Mouse (Mus musculus) forebrain, embryonic 15.5 days (tissue): Measurements from ENCODE around the gene Ccm2. TPM values are rescaled to one million over a fixed set of nuclear protein-coding genes. Genes with fewer than 3 reads are reported as not detected.

ENCODE experiments used
- ATAC-seq: fragments of 200-750 bp; cut with Nextera tagmentation; replicated peaks from 2 replicates; pipeline ENCODE4 v1.8.0; 2017; ENCODE audit warnings: mild to moderate bottlenecking, moderate TSS enrichment, moderate library complexity
- H3K27ac ChIP-seq: fragments of 300-500 bp; sonication (generic); replicated peaks from 2 replicates; pipeline ENCODE4 v1.5.1; 2015; ENCODE audit warnings: mild to moderate bottlenecking, inconsistent platforms
- H3K27me3 ChIP-seq: fragments of 300-500 bp; sonication (generic); 2 replicates; pipeline ENCODE4 v1.6.1; 2015; ENCODE audit warnings: inconsistent platforms
- H3K36me3 ChIP-seq: fragments of 300-500 bp; sonication (generic); 2 replicates; pipeline ENCODE4 v1.6.1; 2015; ENCODE audit warnings: mild to moderate bottlenecking, inconsistent platforms
- H3K4me1 ChIP-seq: fragments of 300-500 bp; sonication (generic); 2 replicates; pipeline ENCODE4 v1.6.1; 2015; ENCODE audit warnings: inconsistent platforms
- H3K4me2 ChIP-seq: fragments of 300-500 bp; sonication (generic); replicated peaks from 2 replicates; pipeline ENCODE4 v1.6.1; 2015; ENCODE audit warnings: mild to moderate bottlenecking, inconsistent platforms
- H3K4me3 ChIP-seq: fragments of 300-500 bp; sonication (generic); 2 replicates; pipeline ENCODE4 v1.5.1; 2015; ENCODE audit warnings: mild to moderate bottlenecking, inconsistent platforms
- H3K9ac ChIP-seq: fragments of 300-500 bp; sonication (generic); replicated peaks from 2 replicates; pipeline ENCODE4 v1.6.1; 2015; ENCODE audit warnings: mild to moderate bottlenecking, inconsistent platforms
- H3K9me3 ChIP-seq: fragments of 300-500 bp; sonication (generic); 2 replicates; pipeline ENCODE4 v1.6.1; 2016; ENCODE audit warnings: inconsistent platforms
- WGBS: fragments of 180-500 bp; shearing (Covaris S2); methylation state at CpG from one replicate; pipeline ENCODE4 v1.1.7; 2015; ENCODE audit warnings: mixed read lengths; 5-methylcytosine and 5-hydroxymethylcytosine counted together
- polyA plus RNA-seq: library from polyadenylated mRNA; unstranded; fragments of >200 nt; fragmentation: Nextera tagmentation; extraction: Ambion mirVana; gene quantifications from 2 replicates; pipeline ENCODE4 v1.2.1, GENCODE M21; 2015

The Ccm2 gene
- polyA plus RNA-seq, 1 experiment from 2014 or later, result 104 TPM

DNA sequence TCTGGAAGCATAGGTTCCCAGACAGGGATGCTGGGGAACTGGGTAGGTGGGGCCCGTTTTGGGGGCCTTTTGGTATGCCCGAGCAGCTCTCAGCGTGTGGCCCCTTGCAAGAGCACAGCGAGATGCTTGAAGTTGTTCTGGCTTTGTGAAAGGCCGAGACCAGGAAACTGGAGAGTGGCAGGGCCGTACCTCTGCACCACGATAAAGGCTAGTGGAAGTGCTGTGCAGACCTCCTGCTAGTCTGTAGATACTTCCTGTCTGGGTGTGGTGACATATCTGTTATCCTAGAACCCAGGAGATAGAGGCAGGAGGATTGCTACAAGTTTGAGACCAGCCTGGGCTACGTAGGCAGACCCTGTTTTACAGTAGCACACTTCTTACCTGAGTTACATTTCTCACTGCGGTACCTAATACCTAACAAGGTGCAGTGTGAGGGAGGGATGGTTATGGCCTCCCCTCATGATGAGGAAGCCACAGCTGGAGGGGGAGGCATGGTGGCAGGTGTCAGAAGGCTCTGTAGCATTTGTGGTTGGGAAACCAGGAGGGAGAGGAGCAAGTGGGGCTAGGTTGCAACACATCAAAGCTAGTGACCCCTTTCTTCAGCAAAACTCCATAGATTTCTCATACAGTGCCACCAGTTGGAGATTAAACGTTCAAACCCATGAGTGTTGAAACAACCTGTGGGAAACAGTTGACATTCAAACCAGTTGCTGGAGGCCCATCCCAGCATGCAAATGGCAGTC, 44.4 kb downstream of the Ccm2 start:
- no peak overlapping the region for H3K9ac ChIP-seq
- no peaks in the 10 kb centered on the region for H3K9me3 ChIP-seq
- no peak overlapping the region for H3K4me2 ChIP-seq
- 86% methylated on average over 10 of the region's 10 CpGs for WGBS
- no peak overlapping the region for H3K4me3 ChIP-seq
- H3K36me3 ChIP-seq, result peaks cover 63% of the 10 kb centered on the region
- no peaks in the 10 kb centered on the region for H3K4me1 ChIP-seq
- H3K27me3 ChIP-seq, result no peaks in the 10 kb centered on the region
- no peak overlapping the region for H3K27ac ChIP-seq
- no peak for ATAC-seq

GRCm38 (mm10) chr11:6593406-6593805, 46.7 kb downstream of the Ccm2 start:
- ATAC-seq, result no peak
- 78% methylated on average over 11 of the region's 11 CpGs for WGBS
- no peaks in the 10 kb centered on the region for H3K27me3 ChIP-seq

GRCm38 (mm10) chr11:6594845-6595244, 48.2 kb downstream of the Ccm2 start:
- H3K4me3 ChIP-seq, result no peak overlapping the region
- whole genome bisulfite sequencing, result 86% methylated on average over 6 of the region's 6 CpGs
- no peak for ATAC-seq
- no peak overlapping the region for H3K27ac ChIP-seq
- no peak overlapping the region for H3K4me2 ChIP-seq
- peaks cover 19% of the 10 kb centered on the region for H3K4me1 ChIP-seq
- peaks cover 68% of the 10 kb centered on the region for H3K36me3 ChIP-seq
- H3K9me3 ChIP-seq, result no peaks in the 10 kb centered on the region
- H3K9ac ChIP-seq, result no peak overlapping the region
- no peaks in the 10 kb centered on the region for H3K27me3 ChIP-seq

More at GRCm38 (mm10) chr11:6593406-6593805, 46.7 kb downstream of the Ccm2 start:
- no peak overlapping the region for H3K9ac ChIP-seq
- no peak overlapping the region for H3K4me3 ChIP-seq
- H3K4me1 ChIP-seq, result peaks cover 6% of the 10 kb centered on the region; the same call in 1 of the 2 replicates
- peaks cover 76% of the 10 kb centered on the region for H3K36me3 ChIP-seq
- no peak overlapping the region for H3K27ac ChIP-seq
- H3K4me2 ChIP-seq, result no peak overlapping the region
- H3K9me3 ChIP-seq, result no peaks in the 10 kb centered on the region

DNA sequence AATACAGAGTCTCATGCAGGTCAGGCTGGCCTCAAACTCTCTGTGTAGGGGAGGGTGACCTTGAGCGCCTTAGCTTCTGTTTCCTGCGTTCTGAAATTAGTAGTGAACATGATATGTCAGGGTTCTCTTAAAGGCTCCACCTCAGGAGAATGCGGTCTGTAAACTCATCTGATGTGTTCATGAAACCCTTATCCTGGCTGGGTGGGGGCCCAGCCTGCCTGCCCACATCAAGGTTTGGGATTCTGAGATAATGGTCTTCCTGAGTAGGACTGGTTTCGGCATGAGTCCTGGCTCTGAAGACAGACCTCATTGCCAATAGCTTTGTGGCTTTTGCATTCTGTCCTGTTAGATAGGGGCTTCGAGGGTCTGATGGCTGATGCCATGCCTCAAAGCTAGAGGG, 48.7 kb downstream of the Ccm2 start:
- peaks cover 64% of the 10 kb centered on the region for H3K36me3 ChIP-seq

DNA sequence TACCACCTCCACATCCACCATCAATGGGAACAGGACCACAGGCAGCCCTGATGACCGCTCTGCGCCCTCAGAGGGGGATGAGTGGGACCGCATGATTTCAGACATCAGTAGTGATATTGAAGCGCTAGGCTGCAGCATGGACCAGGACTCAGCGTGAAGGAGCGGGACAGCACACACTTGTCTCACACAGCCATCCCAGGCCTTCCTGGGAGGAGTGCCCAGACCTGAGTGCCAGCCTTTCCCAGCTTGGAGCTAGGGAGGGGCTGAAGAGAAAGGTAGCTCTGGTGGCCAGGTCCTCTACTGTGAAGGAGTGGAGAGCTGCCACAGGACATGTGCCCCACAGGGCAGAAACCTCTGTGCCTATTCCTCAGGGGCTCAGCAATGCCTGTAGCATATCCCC, 49.5 kb downstream of the Ccm2 start:
- 97% methylated on average over 6 of the region's 6 CpGs for WGBS
- H3K27me3 ChIP-seq, result no peaks in the 10 kb centered on the region
- H3K4me2 ChIP-seq, result no peak overlapping the region
- H3K4me1 ChIP-seq, result peaks cover 26% of the 10 kb centered on the region
- H3K4me3 ChIP-seq, result no peak overlapping the region
- no peak overlapping the region for H3K9ac ChIP-seq
- ATAC-seq, result no peak
- no peaks in the 10 kb centered on the region for H3K9me3 ChIP-seq
- H3K36me3 ChIP-seq, result peaks cover 65% of the 10 kb centered on the region
- no peak overlapping the region for H3K27ac ChIP-seq

More for the DNA sequence above, 48.7 kb downstream of the Ccm2 start:
- no peak for ATAC-seq
- Histone ChIP-seq H3K4me3 (no peak overlapping the region), H3K9ac (no peak overlapping the region), H3K4me1 (peaks cover 24% of the 10 kb centered on the region), H3K9me3 (no peaks in the 10 kb centered on the region), H3K27me3 (no peaks in the 10 kb centered on the region), H3K4me2 (no peak overlapping the region), H3K27ac (no peak overlapping the region)
- 89% methylated on average over 5 of the region's 5 CpGs for WGBS

GRCm38 (mm10) chr11:6596616-6597015, 49.9 kb downstream of the Ccm2 start:
- Histone ChIP-seq H3K4me3 (no peak overlapping the region), H3K4me1 (peaks cover 26% of the 10 kb centered on the region), H3K27me3 (no peaks in the 10 kb centered on the region), H3K36me3 (peaks cover 65% of the 10 kb centered on the region), H3K27ac (no peak overlapping the region), H3K9me3 (no peaks in the 10 kb centered on the region), H3K9ac (no peak overlapping the region), H3K4me2 (no peak overlapping the region)
- no peak for ATAC-seq
- WGBS, result 80% methylated on average over 3 of the region's 3 CpGs

GRCm38 (mm10) chr11:6597523-6597922, 50.8 kb downstream of the Ccm2 start:
- Histone ChIP-seq H3K9me3 (no peaks in the 10 kb centered on the region), H3K4me3 (no peak overlapping the region), H3K9ac (no peak overlapping the region), H3K4me2 (no peak overlapping the region), H3K4me1 (peaks cover 27% of the 10 kb centered on the region), H3K27me3 (no peaks in the 10 kb centered on the region), H3K27ac (no peak overlapping the region; the same call in 1 of the 2 replicates), H3K36me3 (peaks cover 65% of the 10 kb centered on the region)
- no peak for ATAC-seq
- WGBS, result 71% methylated on average over 7 of the region's 7 CpGs

DNA sequence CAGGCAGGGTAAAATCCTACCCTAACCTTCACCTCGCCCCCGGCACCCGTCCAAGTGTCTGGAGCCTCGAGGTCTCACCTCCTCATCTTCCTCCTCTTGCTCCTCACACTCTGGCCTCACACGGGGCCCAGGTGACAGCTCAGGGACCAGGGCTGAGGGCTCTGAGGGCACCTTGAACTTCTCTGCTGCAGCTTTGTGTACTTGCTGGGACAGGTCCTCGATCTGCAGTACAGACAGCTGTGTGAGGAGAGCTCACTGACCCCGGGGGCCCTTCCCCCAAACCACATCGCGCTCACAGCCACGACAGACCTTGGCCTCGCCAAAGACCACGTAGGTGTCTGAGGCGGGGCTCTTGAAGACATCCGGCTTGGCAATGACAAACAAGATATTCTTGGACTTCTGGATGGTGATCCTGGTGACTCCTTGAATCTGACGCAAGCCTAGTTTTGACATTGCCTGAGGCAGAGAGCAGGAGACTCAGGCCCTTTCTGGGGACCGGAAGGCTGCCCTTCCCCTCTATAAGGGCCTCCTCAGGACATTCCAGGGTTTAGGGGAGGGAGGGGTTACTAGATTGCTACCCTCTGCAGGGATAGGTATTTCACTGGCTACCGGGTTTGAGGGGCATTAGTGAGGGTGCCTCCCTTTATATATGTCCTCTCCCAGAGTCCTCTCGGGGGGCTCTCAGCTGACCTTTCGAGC, 51.7 kb downstream of the Ccm2 start:
- peak overlapping the region; percentile 47 for H3K4me2 ChIP-seq
- WGBS, result 62% methylated on average over 19 of the region's 19 CpGs
- H3K9me3 ChIP-seq, result no peaks in the 10 kb centered on the region
- H3K4me3 ChIP-seq, result peak overlapping the region; percentile 26
- 0 out of 2 replicates have a peak, but pooled peaks have one; percentile 6 for ATAC-seq
- peaks cover 60% of the 10 kb centered on the region for H3K36me3 ChIP-seq
- H3K27me3 ChIP-seq, result no peaks in the 10 kb centered on the region
- peak overlapping the region; percentile 40 for H3K9ac ChIP-seq
- peak overlapping the region; percentile 68 for H3K27ac ChIP-seq
- H3K4me1 ChIP-seq, result peaks cover 35% of the 10 kb centered on the region

- H3K36me3 ChIP-seq, result peaks cover 54% of the 10 kb centered on the region
- peak overlapping the region; percentile 47 for H3K4me2 ChIP-seq
- H3K27ac ChIP-seq, result peak overlapping the region; percentile 68
- peak overlapping the region; percentile 40 for H3K9ac ChIP-seq
- peak; percentile 11 for ATAC-seq
- peak overlapping the region; percentile 26 for H3K4me3 ChIP-seq
- 14% methylated on average over 27 of the region's 27 CpGs for WGBS
- no peaks in the 10 kb centered on the region for H3K9me3 ChIP-seq
- H3K27me3 ChIP-seq, result no peaks in the 10 kb centered on the region
- peaks cover 43% of the 10 kb centered on the region for H3K4me1 ChIP-seq
Measured at GRCm38 (mm10) chr11:6599011-6599681, 52.5 kb downstream of the Ccm2 start.

GRCm38 (mm10) chr11:6599831-6600230, 53.1 kb downstream of the Ccm2 start:
- WGBS, result 82% methylated on average over 6 of the region's 6 CpGs
- Histone ChIP-seq H3K9me3 (no peaks in the 10 kb centered on the region), H3K9ac (peak overlapping the region; percentile 40; the same call in 1 of the 2 replicates), H3K4me3 (peak overlapping the region; percentile 26; the same call in 1 of the 2 replicates), H3K4me2 (peak overlapping the region; percentile 47), H3K27me3 (no peaks in the 10 kb centered on the region), H3K4me1 (peaks cover 50% of the 10 kb centered on the region), H3K27ac (peak overlapping the region; percentile 68), H3K36me3 (peaks cover 48% of the 10 kb centered on the region)
- ATAC-seq, result no peak

GRCm38 (mm10) chr11:6600284-6600944, 53.7 kb downstream of the Ccm2 start:
- peaks cover 53% of the 10 kb centered on the region for H3K4me1 ChIP-seq
- H3K27me3 ChIP-seq, result no peaks in the 10 kb centered on the region
- no peak overlapping the region for H3K9ac ChIP-seq
- no peak overlapping the region for H3K4me3 ChIP-seq
- 91% methylated on average over 8 of the region's 8 CpGs for WGBS
- ATAC-seq, result no peak
- no peaks in the 10 kb centered on the region for H3K9me3 ChIP-seq
- no peak overlapping the region for H3K4me2 ChIP-seq
- 0 out of 2 replicates have a peak overlapping the region, but pooled peaks have one; percentile 16 for H3K27ac ChIP-seq
- H3K36me3 ChIP-seq, result peaks cover 47% of the 10 kb centered on the region
